Mouse (Mus musculus): ENCODE measurements around the gene Lgals1.
"Not testable (repeated sequence)": the region's sequence is repeated elsewhere in the genome, so short reads cannot be mapped to it uniquely, and the experiment has no call there.

Gene Lgals1

GRCm38 (mm10) chr15:78926021-78926919 is at the start of gene Lgals1:
Lgals1 (plus strand) TSS chr15:78926725.
- DNase-seq (ENCODE audit: low read depth, low spot score), result no peak

GRCm38 (mm10) chr15:78876991-78877809 is 49.3 kb upstream of the Lgals1 start, which contains the start of gene Gga1:
Gga1 (plus strand) TSS chr15:78877190.
- peak; percentile 95 for DNase-seq (ENCODE audit: low read depth, low spot score)

- no peak for DNase-seq (ENCODE audit: low read depth, low spot score)
Measured at GRCm38 (mm10) chr15:78877810-78878390, 48.6 kb upstream of the Lgals1 start.

- not testable (repeated sequence) for DNase-seq (ENCODE audit: low read depth, low spot score)
Measured at GRCm38 (mm10) chr15:78878792-78879516, 47.6 kb upstream of the Lgals1 start.

- no peak for DNase-seq (ENCODE audit: low read depth, low spot score)
Measured at GRCm38 (mm10) chr15:78880432-78880831, 46.1 kb upstream of the Lgals1 start.

GRCm38 (mm10) chr15:78881828-78882227 is 44.7 kb upstream of the Lgals1 start:
- DNase-seq (ENCODE audit: low read depth, low spot score), result no peak

GRCm38 (mm10) chr15:78889401-78889853 is 37.1 kb upstream of the Lgals1 start:
- DNase-seq (ENCODE audit: low read depth, low spot score), result no peak

- no peak for DNase-seq (ENCODE audit: low read depth, low spot score)
Measured at GRCm38 (mm10) chr15:78892440-78892839, 34.1 kb upstream of the Lgals1 start.

- no peak for DNase-seq (ENCODE audit: low read depth, low spot score)
Measured at GRCm38 (mm10) chr15:78894726-78895125, 31.8 kb upstream of the Lgals1 start.

GRCm38 (mm10) chr15:78895741-78896140 is 30.8 kb upstream of the Lgals1 start:
- DNase-seq (ENCODE audit: low read depth, low spot score), result no peak

GRCm38 (mm10) chr15:78896149-78896548 is 30.4 kb upstream of the Lgals1 start:
- no peak for DNase-seq (ENCODE audit: low read depth, low spot score)

GRCm38 (mm10) chr15:78897488-78897887 is 29.0 kb upstream of the Lgals1 start:
- DNase-seq (ENCODE audit: low read depth, low spot score), result no peak

GRCm38 (mm10) chr15:78898507-78899001 is 28.0 kb upstream of the Lgals1 start:
- DNase-seq (ENCODE audit: low read depth, low spot score), result no peak

GRCm38 (mm10) chr15:78899409-78899739 is 27.2 kb upstream of the Lgals1 start, which contains the start of gene Gm49510:
Gm49510 (plus strand) TSS chr15:78899667.
- no peak for DNase-seq (ENCODE audit: low read depth, low spot score)

GRCm38 (mm10) chr15:78899740-78900584 is 26.6 kb upstream of the Lgals1 start, which contains the start of gene Sh3bp1:
Sh3bp1 (plus strand) TSS chr15:78899768.
- DNase-seq (ENCODE audit: low read depth, low spot score), result no peak

GRCm38 (mm10) chr15:78900585-78901421 is 25.7 kb upstream of the Lgals1 start:
- DNase-seq (ENCODE audit: low read depth, low spot score), result no peak

- DNase-seq (ENCODE audit: low read depth, low spot score), result no peak
Measured at GRCm38 (mm10) chr15:78901422-78901789, 25.1 kb upstream of the Lgals1 start.

- no peak for DNase-seq (ENCODE audit: low read depth, low spot score)
Measured at GRCm38 (mm10) chr15:78903243-78903642, 23.3 kb upstream of the Lgals1 start.

- no peak for DNase-seq (ENCODE audit: low read depth, low spot score)
Measured at GRCm38 (mm10) chr15:78908399-78908798, 18.1 kb upstream of the Lgals1 start.

Data from brain, embryonic 18.5 days (tissue).